In genomic region chr2:158667022-158667670, GRCm38 (mm10) we compare ENCODE assay signal across 10 mouse cellular contexts. TPM values are rescaled to one million over a fixed set of nuclear protein-coding genes. Genes with fewer than 3 reads are reported as not detected.
A peak's percentile ranks its signal among the peaks of the same experiment; 100 is the strongest.
DNase-seq lines count a peak whose midpoint lies in the region; ATAC-seq and TF ChIP-seq lines count a peak whose summit lies in the region.
"Had no signal": no experiment of that assay in that cellular context is flagged by ENCODE, and none has a peak within 500 bp of the region (broad histone marks: within the 10 kb centered on the region; RNA-seq: fewer than 3 reads in every experiment).

No protein-coding gene starts in this region.

- peaks cover 55% of the 10 kb centered on the region for H3K27me3 ChIP-seq in liver, embryonic 15.5 days
- peaks cover 18% of the 10 kb centered on the region for H3K27me3 ChIP-seq in neural tube, embryonic 11.5 days (ENCODE audit: control insufficient read depth, insufficient read depth, low read length)
- no peaks in the 10 kb centered on the region for H3K27me3 ChIP-seq in testis, adult 2 months (ENCODE audit: control insufficient read depth, insufficient read depth, low read length)

- H3K27ac ChIP-seq in embryonic fibroblast, embryonic 13.5 days (ENCODE audit: insufficient read depth, low read length), result no peak overlapping the region
- H3K27ac ChIP-seq in liver, embryonic 15.5 days (replicated peaks), result no peak overlapping the region
- H3K27ac ChIP-seq in neural tube, embryonic 11.5 days (ENCODE audit: low read depth, low read length), result no peak overlapping the region
- H3K27ac ChIP-seq in testis, adult 2 months (ENCODE audit: control insufficient read depth, insufficient read depth, low read depth, low read length), result no peak overlapping the region

- no peaks in the 10 kb centered on the region for H3K36me3 ChIP-seq in liver, embryonic 15.5 days (replicated peaks)
- no peaks in the 10 kb centered on the region for H3K36me3 ChIP-seq in neural tube, embryonic 11.5 days (ENCODE audit: control insufficient read depth, insufficient read depth, low read length)
- no peaks in the 10 kb centered on the region for H3K36me3 ChIP-seq in testis, adult 2 months (ENCODE audit: control insufficient read depth, insufficient read depth, low read length)

- H3K4me3 ChIP-seq in embryonic fibroblast, embryonic 13.5 days (ENCODE audit: insufficient read depth, low read length), result peak overlapping the region; percentile 37
- H3K4me3 ChIP-seq in liver, embryonic 15.5 days (replicated peaks), result peak overlapping the region; percentile 43
- H3K4me3 ChIP-seq in neural tube, embryonic 11.5 days (ENCODE audit: low read depth, low read length), result peak overlapping the region; percentile 45
- H3K4me3 ChIP-seq in testis, adult 2 months (ENCODE audit: control insufficient read depth, low read depth, low read length), result peak overlapping the region; percentile 81
- H3K4me3 ChIP-seq: myocyte had no signal

- under 1% methylated on average over 47 of the region's 47 CpGs for WGBS in liver, embryonic 15.5 days (ENCODE audit: insufficient replicate concordance)
- under 1% methylated on average over 44 of the region's 47 CpGs for WGBS in neural tube, embryonic 11.5 days

- DNase-seq in gastrocnemius, postnatal 10 days, result peak; percentile 43
- DNase-seq in gastrocnemius, adult 8-10 months (ENCODE audit: low spot score in 2 of 2), result no peak
- peak; percentile 54 to 58 for DNase-seq in heart, postnatal 10 days
- DNase-seq in kidney, postnatal 25 days, result peak; percentile 71 to 85
- DNase-seq in neural tube, embryonic 11.5 days (ENCODE audit: low spot score), result peak; percentile 78

- no peak for TF ChIP-seq POLR2A in embryonic fibroblast, embryonic 13.5 days (IDR thresholded peaks at IDR 0.05; ENCODE audit: low read depth, low read length)
- peak; percentile 29; the same call in 1 of the 2 replicates for TF ChIP-seq POLR2A in testis, adult 2 months (IDR thresholded peaks at IDR 0.05; ENCODE audit: control insufficient read depth, low read depth, low read length)

- intact Hi-C loops in heart, postnatal 10 days (cut with DNase I), result loop anchor here (5.0 kb wide), 1 partner anchor 75 kb away; no protein-coding TSS in a partner anchor

- H3K4me2 ChIP-seq in liver, embryonic 15.5 days, result peak overlapping the region; percentile 53
- peak overlapping the region; percentile 100 for H3K4me2 ChIP-seq in neural tube, embryonic 11.5 days (ENCODE audit: low read depth)

- H3K4me1 ChIP-seq in embryonic fibroblast, embryonic 13.5 days (ENCODE audit: control insufficient read depth, insufficient read depth, low read length), result no peaks in the 10 kb centered on the region; the same call in 1 of the 2 replicates
- H3K4me1 ChIP-seq in liver, embryonic 15.5 days (replicated peaks), result peaks cover 14% of the 10 kb centered on the region; the same call in 1 of the 2 replicates
- peaks cover 7% of the 10 kb centered on the region; the same call in 1 of the 2 replicates for H3K4me1 ChIP-seq in neural tube, embryonic 11.5 days (ENCODE audit: control insufficient read depth, insufficient read depth, low read length)
- peaks cover 27% of the 10 kb centered on the region for H3K4me1 ChIP-seq in testis, adult 2 months (ENCODE audit: control insufficient read depth, insufficient read depth, low read length)

- no peak overlapping the region for H3K9ac ChIP-seq in liver, embryonic 15.5 days
- peak overlapping the region; percentile 51 for H3K9ac ChIP-seq in neural tube, embryonic 11.5 days (ENCODE audit: low read length)

- H3K9me3 ChIP-seq in liver, embryonic 15.5 days (replicated peaks), result no peaks in the 10 kb centered on the region
- H3K9me3 ChIP-seq in neural tube, embryonic 11.5 days (ENCODE audit: control insufficient read depth, low read length), result no peaks in the 10 kb centered on the region

- ATAC-seq in liver, embryonic 15.5 days (ENCODE audit: insufficient read depth), result peak; percentile 44; the same call in 1 of the 2 replicates
- ATAC-seq in neural tube, embryonic 11.5 days (ENCODE audit: insufficient read depth, low FRiP score, low TSS enrichment), result peak; percentile 79

- TF ChIP-seq CTCF in embryonic fibroblast, embryonic 13.5 days (IDR thresholded peaks at IDR 0.05; ENCODE audit: borderline replicate concordance, insufficient read depth, low read length), result no peak
- no peak for TF ChIP-seq CTCF in testis, adult 2 months (IDR thresholded peaks at IDR 0.05; ENCODE audit: control insufficient read depth, insufficient read depth, insufficient replicate concordance, low read depth, low read length)

RNA-seq across cellular contexts. Expression of gene Ppp1r16b, which starts 1.9 kb away (rescaled TPM):
- total RNA-seq in gastrocnemius, postnatal 10 days (2021), result 1 to 10 TPM; 8.3 to 9.0 TPM
- total RNA-seq in gastrocnemius, adult 8-10 months (2022), result 1 to 10 TPM; 2.4 to 3.0 (median 2.7) TPM
- polyA plus RNA-seq in embryonic fibroblast, embryonic 13.5 days (2011; ENCODE audit: insufficient read length, low read depth, missing spikeins), result 0.08 and 0.09 TPM in 2 replicates
- total RNA-seq in heart, postnatal 10 days (2021), result 10 to 100 TPM; 18.3 to 22.1 TPM
- 1.2 and 1.6 TPM in 2 replicates for polyA plus RNA-seq in liver, embryonic 15.5 days (2015; fragmentation: Nextera tagmentation; extraction: Ambion mirVana)
- 3.9 and 4.0 TPM in 2 replicates for polyA plus RNA-seq in neural tube, embryonic 11.5 days (2014; fragmentation: Nextera tagmentation; extraction: Ambion mirVana)
- 1.3 and 2.0 TPM in 2 replicates for polyA plus RNA-seq in testis, adult 2 months (2012; rRNA removed)

RNA-seq across cellular contexts. Expression of gene Actr5, which starts 42.5 kb away (rescaled TPM):
- 1 to 10 TPM; 4.1 to 6.2 TPM for total RNA-seq in gastrocnemius, postnatal 10 days (2021)
- 1 to 10 TPM; 2.3 to 3.8 (median 3.2) TPM for total RNA-seq in gastrocnemius, adult 8-10 months (2022)
- polyA plus RNA-seq in embryonic fibroblast, embryonic 13.5 days (2011; ENCODE audit: insufficient read length, low read depth, missing spikeins), result 4.3 and 5.6 TPM in 2 replicates
- 1 to 10 TPM; 7.5 to 8.2 TPM for total RNA-seq in heart, postnatal 10 days (2021)
- polyA plus RNA-seq in liver, embryonic 15.5 days (2015; fragmentation: Nextera tagmentation; extraction: Ambion mirVana), result 5.1 and 5.3 TPM in 2 replicates
- polyA plus RNA-seq in neural tube, embryonic 11.5 days (2014; fragmentation: Nextera tagmentation; extraction: Ambion mirVana), result 15.1 and 16.6 TPM in 2 replicates
- 8.9 and 9.2 TPM in 2 replicates for polyA plus RNA-seq in testis, adult 2 months (2012; rRNA removed)

RNA-seq across cellular contexts. Expression of gene Slc32a1, which starts 56.6 kb away (rescaled TPM):
- total RNA-seq in gastrocnemius, postnatal 10 days (2021), result under 1 TPM in 1 of 2 experiments, not detected in 1; 0.11 TPM
- not detected for total RNA-seq in gastrocnemius, adult 8-10 months (2022)
- polyA plus RNA-seq in embryonic fibroblast, embryonic 13.5 days (2011; ENCODE audit: insufficient read length, low read depth, missing spikeins), result not detected in 2 replicates
- not detected for total RNA-seq in heart, postnatal 10 days (2021)
- not detected in 2 replicates for polyA plus RNA-seq in liver, embryonic 15.5 days (2015; fragmentation: Nextera tagmentation; extraction: Ambion mirVana)
- polyA plus RNA-seq in neural tube, embryonic 11.5 days (2014; fragmentation: Nextera tagmentation; extraction: Ambion mirVana), result 1.6 and 2.4 TPM in 2 replicates
- 0.04 and 0.14 TPM in 2 replicates for polyA plus RNA-seq in testis, adult 2 months (2012; rRNA removed)
- total RNA-seq: MEL had no signal
- polyA plus RNA-seq: myocyte had no signal

Comparison
In these comparisons a context has a peak if more than half of its experiments do, and no peak if none do; other contexts are left out.
1. DNase-seq: peak in gastrocnemius, postnatal 10 days (single experiment), heart, postnatal 10 days (2 of 2), kidney, postnatal 25 days (2 of 2) and neural tube, embryonic 11.5 days (single experiment); none in gastrocnemius, adult 8-10 months (0 of 2).
2. Peak in every context shown above with its lines, with median percentiles within 50 percentile points of each other: H3K4me3 ChIP-seq.